Mouse (Mus musculus): ENCODE results near the gene Aldh16a1. TPM values are rescaled to one million over a fixed set of nuclear protein-coding genes. Genes with fewer than 3 reads are reported as not detected.
"Not testable (repeated sequence)": the region's sequence is repeated elsewhere in the genome, so short reads cannot be mapped to it uniquely, and the experiment has no call there.

Gene Aldh16a1
- polyA plus RNA-seq, 2 experiments: 17.9 to 23.1 TPM

GRCm38 (mm10) chr7:45175398-45175797 lies 21.0 kb upstream of the Aldh16a1 start:
- Histone ChIP-seq H3K9ac (replicated peaks) (no peak overlapping the region), H3K36me3 (replicated peaks; ENCODE audit: control insufficient read depth, insufficient read depth, low read depth) (no peaks in the 10 kb centered on the region), H3K4me1 (replicated peaks; ENCODE audit: control insufficient read depth in 2 of 2, insufficient read depth in 2 of 2, low read length in 1 of 2) (no peaks in the 10 kb centered on the region), H3K4me3 (ENCODE audit: insufficient read depth in 1 of 2, low read depth in 2 of 2, low read length in 2 of 2) (no peak overlapping the region), H3K9me3 (ENCODE audit: control insufficient read depth, low read length) (no peaks in the 10 kb centered on the region), H3K27ac (no peak overlapping the region), H3K4me2 (ENCODE audit: low read depth) (no peak overlapping the region), H3K27me3 (ENCODE audit: control insufficient read depth, insufficient read depth, low read length) (peaks cover 68% of the 10 kb centered on the region)
- WGBS (ENCODE audit: insufficient replicate concordance): 3% methylated on average over 13 of the region's 13 CpGs
- ATAC-seq (ENCODE audit: insufficient read depth) (no peak), DNase-seq (ENCODE audit: low read depth in 3 of 3, low spot score in 3 of 3) (no peak)
- no peak for TF ChIP-seq CTCF (IDR thresholded peaks at IDR 0.05; ENCODE audit: low read depth)
- TF ChIP-seq EP300 (IDR thresholded peaks at IDR 0.05; ENCODE audit: low read depth): no peak

GRCm38 (mm10) chr7:45174567-45175280 lies 20.3 kb upstream of the Aldh16a1 start:
- Histone ChIP-seq H3K27ac (no peak overlapping the region), H3K4me2 (ENCODE audit: low read depth) (no peak overlapping the region), H3K4me1 (replicated peaks; ENCODE audit: control insufficient read depth in 2 of 2, insufficient read depth in 2 of 2, low read length in 1 of 2) (no peaks in the 10 kb centered on the region), H3K4me3 (ENCODE audit: insufficient read depth in 1 of 2, low read depth in 2 of 2, low read length in 2 of 2) (no peak overlapping the region), H3K36me3 (replicated peaks; ENCODE audit: control insufficient read depth, insufficient read depth, low read depth) (no peaks in the 10 kb centered on the region), H3K9me3 (ENCODE audit: control insufficient read depth, low read length) (no peaks in the 10 kb centered on the region), H3K27me3 (ENCODE audit: control insufficient read depth, insufficient read depth, low read length) (peaks cover 62% of the 10 kb centered on the region), H3K9ac (replicated peaks) (no peak overlapping the region)
- 4% methylated on average over 26 of the region's 29 CpGs for WGBS (ENCODE audit: insufficient replicate concordance)
- TF ChIP-seq CTCF (IDR thresholded peaks at IDR 0.05; ENCODE audit: low read depth): no peak
- no peak for TF ChIP-seq EP300 (IDR thresholded peaks at IDR 0.05; ENCODE audit: low read depth)
- DNase-seq (ENCODE audit: low read depth in 3 of 3, low spot score in 3 of 3) (no peak), ATAC-seq (ENCODE audit: insufficient read depth) (no peak)

DNA sequence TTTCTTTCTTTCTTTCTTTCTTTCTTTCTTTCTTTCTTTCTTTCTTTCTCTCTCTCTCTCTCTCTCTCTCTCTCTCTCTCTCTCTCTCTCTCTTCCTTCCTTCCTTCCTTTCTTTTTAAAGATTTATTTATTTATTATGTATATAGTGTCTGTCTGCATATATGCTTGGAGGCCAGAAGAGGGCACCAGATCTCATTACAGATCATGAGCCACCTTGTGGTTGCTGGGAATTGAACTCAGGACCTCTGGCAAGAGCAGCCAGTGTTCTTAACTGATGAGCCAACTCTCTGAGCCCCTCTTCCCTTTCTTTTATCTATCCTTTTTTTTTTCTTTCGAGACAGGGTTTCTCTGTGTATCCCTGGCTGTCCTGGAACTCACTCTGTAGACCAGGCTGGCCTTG lies 19.4 kb upstream of the Aldh16a1 start:
- H3K36me3 ChIP-seq (replicated peaks; ENCODE audit: control insufficient read depth, insufficient read depth, low read depth): not testable (repeated sequence)

DNA sequence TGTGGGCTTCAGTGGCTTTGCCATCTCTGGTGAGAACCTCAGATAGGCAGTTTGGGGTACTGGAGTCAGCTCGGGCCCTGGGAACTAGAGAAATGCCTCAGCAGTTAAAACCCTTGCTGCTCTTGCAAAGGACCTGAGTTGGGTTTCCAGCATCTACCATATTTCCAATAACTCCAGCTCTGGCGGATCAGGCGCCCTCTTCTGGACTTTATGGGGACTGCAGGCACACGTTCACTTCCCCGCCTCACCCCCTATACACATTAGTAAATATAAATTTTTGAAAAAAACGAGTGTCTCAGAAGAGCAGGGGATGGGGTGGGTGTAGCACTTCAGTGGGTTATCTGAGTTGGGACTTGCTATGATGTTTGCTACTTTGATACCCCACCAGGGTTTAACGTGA lies 18.6 kb upstream of the Aldh16a1 start:
- peaks cover 59% of the 10 kb centered on the region for H3K27me3 ChIP-seq (ENCODE audit: control insufficient read depth, insufficient read depth, low read length)
- no peak for TF ChIP-seq EP300 (IDR thresholded peaks at IDR 0.05; ENCODE audit: low read depth)
- TF ChIP-seq CTCF (IDR thresholded peaks at IDR 0.05; ENCODE audit: low read depth): peak; percentile 79
- H3K4me2 ChIP-seq (ENCODE audit: low read depth): no peak overlapping the region
- no peak overlapping the region for H3K4me3 ChIP-seq (ENCODE audit: insufficient read depth in 1 of 2, low read depth in 2 of 2, low read length in 2 of 2)
- no peaks in the 10 kb centered on the region for H3K36me3 ChIP-seq (replicated peaks; ENCODE audit: control insufficient read depth, insufficient read depth, low read depth)
- peaks cover 4% of the 10 kb centered on the region; the same call in 1 of the 2 replicates for H3K9me3 ChIP-seq (ENCODE audit: control insufficient read depth, low read length)
- ATAC-seq (ENCODE audit: insufficient read depth): no peak
- H3K9ac ChIP-seq (replicated peaks): no peak overlapping the region
- no peak for DNase-seq (ENCODE audit: low read depth in 3 of 3, low spot score in 3 of 3)
- no peaks in the 10 kb centered on the region for H3K4me1 ChIP-seq (replicated peaks; ENCODE audit: control insufficient read depth in 2 of 2, insufficient read depth in 2 of 2, low read length in 1 of 2)
- WGBS (ENCODE audit: insufficient replicate concordance): 38% methylated on average over 7 of the region's 7 CpGs
- no peak overlapping the region for H3K27ac ChIP-seq

More for the DNA sequence above, 19.4 kb upstream of the Aldh16a1 start:
- not testable (repeated sequence) for H3K4me2 ChIP-seq (ENCODE audit: low read depth); H3K4me3 ChIP-seq (ENCODE audit: insufficient read depth in 1 of 2, low read depth in 2 of 2, low read length in 2 of 2); H3K9me3 ChIP-seq (ENCODE audit: control insufficient read depth, low read length); H3K27ac ChIP-seq; H3K4me1 ChIP-seq (replicated peaks; ENCODE audit: control insufficient read depth in 2 of 2, insufficient read depth in 2 of 2, low read length in 1 of 2); ATAC-seq (ENCODE audit: insufficient read depth); H3K9ac ChIP-seq (replicated peaks); DNase-seq (ENCODE audit: low read depth in 3 of 3, low spot score in 3 of 3)
- H3K27me3 ChIP-seq (ENCODE audit: control insufficient read depth, insufficient read depth, low read length): peaks cover 59% of the 10 kb centered on the region
- TF ChIP-seq CTCF (IDR thresholded peaks at IDR 0.05; ENCODE audit: low read depth): peak; percentile 60
- WGBS (ENCODE audit: insufficient replicate concordance): 46% methylated on average over 1 of the region's 1 CpGs

DNA sequence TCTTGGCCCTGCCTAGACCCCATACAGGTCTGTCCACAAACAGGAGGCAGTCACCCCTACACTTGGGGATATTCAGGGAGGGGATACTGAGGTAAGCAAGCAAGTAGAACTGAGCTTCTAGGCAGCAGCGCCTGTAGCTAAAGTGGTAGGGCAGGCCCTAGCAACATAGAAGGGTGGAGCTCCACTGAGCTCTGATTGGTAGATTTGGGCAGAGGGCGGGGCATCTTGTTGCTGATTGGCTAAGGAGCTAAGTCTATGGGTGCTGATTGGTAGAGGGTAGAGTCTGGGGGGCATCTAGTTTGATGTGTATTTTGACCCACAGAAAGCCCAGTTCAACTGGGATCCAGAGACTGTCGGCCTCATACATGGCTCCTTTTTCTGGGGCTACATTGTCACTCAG lies 15.1 kb upstream of the Aldh16a1 start:
- H3K4me3 ChIP-seq (ENCODE audit: insufficient read depth in 1 of 2, low read depth in 2 of 2, low read length in 2 of 2): no peak overlapping the region
- DNase-seq (ENCODE audit: low read depth in 3 of 3, low spot score in 3 of 3) (no peak), ATAC-seq (ENCODE audit: insufficient read depth) (no peak)
- H3K9me3 ChIP-seq (ENCODE audit: control insufficient read depth, low read length): peaks cover 4% of the 10 kb centered on the region; the same call in 1 of the 2 replicates
- 72% methylated on average over 3 of the region's 3 CpGs for WGBS (ENCODE audit: insufficient replicate concordance)
- no peak for TF ChIP-seq CTCF (IDR thresholded peaks at IDR 0.05; ENCODE audit: low read depth)
- no peak for TF ChIP-seq EP300 (IDR thresholded peaks at IDR 0.05; ENCODE audit: low read depth)
- H3K4me1 ChIP-seq (replicated peaks; ENCODE audit: control insufficient read depth in 2 of 2, insufficient read depth in 2 of 2, low read length in 1 of 2): no peaks in the 10 kb centered on the region
- no peak overlapping the region for H3K27ac ChIP-seq
- no peaks in the 10 kb centered on the region for H3K36me3 ChIP-seq (replicated peaks; ENCODE audit: control insufficient read depth, insufficient read depth, low read depth)
- H3K27me3 ChIP-seq (ENCODE audit: control insufficient read depth, insufficient read depth, low read length): peaks cover 59% of the 10 kb centered on the region
- H3K9ac ChIP-seq (replicated peaks): no peak overlapping the region
- no peak overlapping the region for H3K4me2 ChIP-seq (ENCODE audit: low read depth)
